Mouse (Mus musculus) ES-Bruce4 (cell line): ENCODE data around the gene Acoxl.

Experiments used
- CTCF ChIP-seq: IDR thresholded peaks from one replicate; pipeline ENCODE4 v1.8.1; 2011; ENCODE audit warnings: low read depth, low read length
- EP300 ChIP-seq: IDR thresholded peaks from 2 replicates; pipeline ENCODE4 v1.6.1; 2011; ENCODE audit warnings: low read depth, low read length; ENCODE audit not compliant: insufficient read depth
- POLR2A ChIP-seq: IDR thresholded peaks from one replicate; pipeline ENCODE4 v1.8.1; 2011; ENCODE audit warnings: low read length; ENCODE audit not compliant: insufficient read depth

DNA sequence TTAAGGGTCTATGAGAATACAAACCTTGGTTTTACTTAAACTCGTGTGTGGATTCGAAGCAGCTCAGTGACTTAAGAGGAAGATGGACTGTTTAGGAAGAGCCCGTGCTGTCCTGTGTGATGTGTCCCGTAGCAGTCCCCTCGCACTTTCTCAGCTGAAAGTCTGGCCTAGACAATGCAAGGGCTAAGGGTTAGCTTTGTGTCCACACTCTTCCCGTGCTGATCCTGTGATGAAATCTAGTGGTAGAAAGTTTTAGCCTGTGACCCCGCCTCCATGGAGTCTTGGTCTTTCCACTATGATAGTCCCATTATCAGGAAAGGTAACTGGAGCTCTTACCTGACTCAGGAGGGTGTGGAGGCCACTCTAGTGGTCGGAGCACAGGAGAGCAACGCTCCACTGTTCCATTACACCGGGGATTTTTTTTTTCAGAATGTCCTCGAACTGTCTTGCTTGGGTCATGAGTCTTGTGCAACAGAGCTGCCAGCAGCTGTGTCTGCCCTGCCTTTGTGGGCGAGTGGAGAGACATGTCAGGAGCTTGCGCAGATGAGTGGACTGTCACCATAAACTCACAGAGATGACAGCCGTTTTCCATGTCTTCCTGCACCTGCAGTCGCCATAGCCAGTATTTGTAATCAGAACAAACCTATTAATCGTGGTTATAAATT lies 298.2 kb downstream of the Acoxl start:
- TF ChIP-seq CTCF (no peak), POLR2A (no peak), EP300 (no peak)
